Comparison of ENCODE assay signal across 13 mouse cellular contexts in genomic region chr9:69014203-69014602, GRCm38 (mm10).
"Had no signal": no experiment of that assay in that cellular context is flagged by ENCODE, and none has a peak within 500 bp of the region (broad histone marks: within the 10 kb centered on the region; RNA-seq: fewer than 3 reads in every experiment).

No protein-coding gene starts in this region.

- DNase-seq: lung, adult 18-20 months; lung, embryonic 14.5 days; lung, postnatal 10 days; lung, postnatal 4 days; midbrain, embryonic 14.5 days; retina, postnatal 1 day; right cerebral cortex, adult 18-20 months; right cerebral cortex, postnatal 25 days; right cerebral cortex, postnatal 4 days; spleen, adult 18-20 months; thymus, adult 18-20 months; thymus, postnatal 14 days; thymus, postnatal 36 days had no signal
